Mouse (Mus musculus): ENCODE measurements around the gene Flvcr1.
"Not testable (repeated sequence)": the region's sequence is repeated elsewhere in the genome, so short reads cannot be mapped to it uniquely, and the experiment has no call there.

GRCm38 (mm10) chr1:191023806-191024205 lies 2.2 kb downstream of the Flvcr1 start:
- TF ChIP-seq CTCF, EP300 (IDR thresholded peaks at IDR 0.05): not testable (repeated sequence)

Data from lung, postnatal 0 days (tissue).